Mouse (Mus musculus) MEL (cell line): ENCODE measurements around the gene Reln. TPM values are rescaled to one million over a fixed set of nuclear protein-coding genes. Genes with fewer than 3 reads are reported as not detected.

ENCODE experiments used
- polyA plus RNA-seq, 2 experiments: library from polyadenylated mRNA; stranded (reverse) in 1 of 2; unstranded in 1 of 2; fragments of >175 nt in 1 of 2; fragments of >200 nt in 1 of 2; gene quantifications; 2 replicates each; pipeline versions ENCODE4 v1.2.1 to v1.2.4; 2012; ENCODE audit warnings: low replicate concordance in 2 of 2, low read depth in 1 of 2; ENCODE audit not compliant: insufficient read length in 2 of 2, insufficient read depth in 1 of 2, missing spikeins in 1 of 2
- total RNA-seq: library from RNA; depleted of rRNA; stranded (reverse); fragments of 300-350 nt; gene quantifications from 2 replicates; pipeline ENCODE4 v1.2.3, GENCODE M21; 2012; rRNA removed

Reln gene
- total and polyA plus RNA-seq, 3 experiments, result not detected

Other genes with a start within 250 kb of the Reln start
- gene Orc5, start 205.7 kb upstream of the Reln start, total RNA-seq, result 68.0 and 76.5 TPM in 2 replicates
- gene Orc5, start 205.7 kb upstream of the Reln start, polyA plus RNA-seq, result 10 to 100 TPM in 1 of 2 experiments, not detected in 1; 75.7 TPM